Mouse (Mus musculus) gonadal fat pad, adult 2 months (tissue): ENCODE measurements around the gene Cntd1. TPM values are rescaled to one million over a fixed set of nuclear protein-coding genes. Genes with fewer than 3 reads are reported as not detected.

Source experiments
- DNase-seq: peaks from one replicate; pipeline ENCODE4 v3.0.0-alpha.2; 2012; ENCODE audit warnings: low read depth
- polyA plus RNA-seq: library from polyadenylated mRNA; depleted of rRNA; stranded (reverse); fragments of >200 nt; gene quantifications from 2 replicates; pipeline ENCODE4 v1.2.3, GENCODE M21; 2012; rRNA removed

Gene Cntd1
- 0.75 and 0.88 TPM in 2 replicates for polyA plus RNA-seq

DNA sequence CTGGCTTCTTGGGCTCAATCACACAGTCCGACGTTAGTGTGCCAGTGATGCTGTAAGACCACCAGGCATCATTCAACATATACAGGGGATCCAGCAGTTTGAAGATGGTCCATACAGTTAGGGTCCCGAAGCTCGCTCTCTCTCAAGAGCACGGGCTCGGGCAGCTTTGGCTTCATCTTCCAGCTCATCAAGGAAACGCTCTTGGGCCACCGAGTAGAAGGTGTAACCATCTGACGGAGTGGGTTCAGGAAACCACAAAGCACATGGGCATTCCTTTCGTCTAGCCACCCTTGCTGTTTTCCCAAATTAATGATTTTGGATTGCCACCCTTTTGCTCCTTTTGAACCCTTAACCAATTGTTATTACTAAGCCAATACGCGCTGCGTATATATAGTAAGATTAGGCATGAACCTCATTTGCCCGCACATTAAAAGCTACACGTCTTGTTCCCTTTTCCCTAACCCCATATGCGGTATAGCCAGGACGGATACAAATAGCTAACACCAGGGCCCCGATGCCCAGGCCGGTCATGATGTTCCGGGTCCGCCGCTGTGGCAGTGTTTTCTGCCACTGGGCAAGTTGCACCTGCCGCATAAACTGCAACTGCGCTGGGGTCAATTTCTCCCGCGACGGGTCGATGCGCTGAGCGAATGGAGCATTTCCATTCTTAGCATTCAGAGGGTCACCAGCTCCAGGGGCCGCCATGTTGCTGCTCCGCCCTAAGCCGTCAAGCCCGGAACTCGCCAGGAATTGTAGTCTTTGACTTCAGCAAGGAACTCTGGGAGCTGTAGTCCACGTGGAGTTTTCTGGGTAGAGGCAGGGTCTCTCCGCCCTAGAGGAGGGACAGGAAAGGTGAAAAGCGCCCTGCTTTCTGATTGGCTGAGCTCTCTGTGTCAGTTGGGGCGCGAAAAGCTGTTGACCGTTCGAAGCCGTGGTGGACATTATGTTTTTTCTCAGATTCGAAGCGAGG, at the start of gene Cntd1, which contains the start of gene Coa3:
Cntd1 (plus strand) TSS at position 790 of the 970 bp plus-strand sequence.
Coa3 (minus strand) TSS at position 892 of the 970 bp plus-strand sequence.
- DNase-seq: no peak

DNA sequence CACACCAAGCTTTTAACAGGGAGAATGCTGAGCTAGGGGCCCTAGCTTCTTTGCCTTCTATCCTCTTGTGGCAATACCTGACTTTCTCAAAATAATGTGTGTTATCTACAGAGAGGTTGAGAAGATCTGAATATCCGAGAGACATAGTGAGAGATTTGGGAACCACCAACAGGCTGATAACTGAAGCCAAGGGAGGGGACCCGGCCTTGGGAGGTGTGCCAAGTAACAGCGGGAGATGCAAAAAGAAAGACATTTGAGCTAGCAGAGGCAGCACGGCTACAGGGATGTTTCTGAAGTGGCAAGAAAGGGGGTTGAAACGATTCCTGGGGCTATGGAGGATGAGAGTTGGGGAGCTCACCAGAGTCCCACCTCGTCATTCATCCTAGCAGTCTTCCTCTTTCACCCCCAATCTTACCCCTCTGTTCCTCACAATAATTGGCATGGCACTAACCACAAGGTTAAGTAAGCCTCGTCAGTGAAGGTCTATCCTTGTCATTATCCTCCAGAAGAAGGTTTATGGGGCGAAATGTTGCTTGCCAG, 49.4 kb upstream of the Cntd1 start:
- DNase-seq: no peak

DNA sequence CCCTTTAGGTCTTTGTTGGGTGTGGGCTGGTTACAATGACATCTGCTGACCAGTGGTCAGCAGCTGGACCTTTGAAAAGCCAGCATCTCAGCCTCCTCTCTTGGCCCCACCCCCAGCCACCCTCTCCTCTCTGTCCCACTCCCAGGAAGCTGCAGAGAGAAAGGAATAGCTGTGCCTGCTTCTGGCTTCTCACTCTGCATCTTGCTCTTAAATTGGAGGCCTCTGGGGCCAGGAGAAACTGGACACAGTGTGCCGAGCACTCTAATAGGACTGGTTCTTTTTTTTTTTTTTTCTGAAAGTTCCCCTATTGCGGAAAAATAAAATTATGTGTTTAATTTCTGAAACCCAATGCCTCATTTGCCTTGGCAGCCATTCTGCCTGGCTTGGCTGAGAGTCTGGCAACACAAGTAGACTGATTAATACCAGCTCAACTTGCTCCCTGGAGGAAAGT, 48.7 kb upstream of the Cntd1 start:
- no peak for DNase-seq

DNA sequence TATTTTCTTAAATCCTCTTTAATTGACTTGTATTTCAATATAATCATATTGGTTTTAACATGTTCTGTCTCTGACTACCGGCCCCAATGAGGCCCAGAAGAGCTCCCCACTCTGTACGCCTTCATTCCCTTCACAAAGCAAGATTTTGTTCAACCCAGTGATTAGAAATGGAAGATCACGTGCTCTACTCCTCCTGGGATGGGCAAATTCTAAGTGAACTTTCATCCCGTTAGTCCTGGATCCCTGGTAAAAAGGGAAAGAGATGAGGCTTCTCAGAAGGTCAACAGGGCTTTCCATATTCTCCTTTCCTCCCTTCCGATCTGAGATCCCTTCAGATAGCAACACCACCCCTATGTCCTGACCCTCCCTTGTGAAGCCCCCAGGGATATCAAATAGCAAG, 48.3 kb upstream of the Cntd1 start:
- no peak for DNase-seq

DNA sequence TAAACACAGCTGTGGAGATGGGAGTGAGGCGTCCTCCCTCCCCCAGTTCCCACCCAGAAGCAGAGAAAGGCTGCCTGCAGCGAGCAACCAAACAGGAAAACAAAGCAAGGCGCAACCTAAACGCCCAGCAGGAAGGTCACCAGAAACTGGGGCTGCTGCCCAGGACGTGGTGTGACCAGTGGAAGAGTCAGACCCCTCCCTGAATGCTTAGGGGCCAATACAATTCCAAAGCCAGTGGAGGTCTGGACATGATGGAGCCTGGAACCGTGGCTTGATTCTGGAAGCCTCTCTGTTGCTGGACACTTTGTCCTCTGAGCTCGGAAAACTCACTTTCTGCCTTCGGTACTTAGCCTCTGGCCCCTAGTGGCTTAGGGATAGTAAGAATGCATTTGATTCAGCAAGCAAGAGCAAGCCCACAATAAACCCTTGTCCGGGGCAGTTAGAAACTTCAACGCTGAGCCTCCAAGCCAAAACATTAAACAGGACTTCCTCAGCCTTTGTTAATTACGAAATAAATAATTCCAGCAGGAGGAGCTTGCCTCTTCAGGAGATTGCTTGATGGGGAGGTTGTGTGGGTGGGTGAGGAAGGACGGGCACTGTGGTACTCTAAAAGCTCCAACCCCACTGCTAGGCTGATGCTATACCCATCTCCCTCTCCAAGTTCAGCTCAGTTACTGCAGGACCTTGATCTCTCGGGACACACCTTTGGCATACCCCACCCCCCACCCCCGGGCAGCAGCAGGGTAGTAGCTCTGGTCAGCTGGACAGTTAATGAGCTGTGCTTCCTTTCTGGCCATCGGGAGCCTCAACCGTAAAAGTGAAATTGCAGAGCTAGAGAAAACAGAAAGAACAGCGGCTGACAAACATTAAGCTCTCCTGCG, 47.6 kb upstream of the Cntd1 start:
- no peak for DNase-seq

DNA sequence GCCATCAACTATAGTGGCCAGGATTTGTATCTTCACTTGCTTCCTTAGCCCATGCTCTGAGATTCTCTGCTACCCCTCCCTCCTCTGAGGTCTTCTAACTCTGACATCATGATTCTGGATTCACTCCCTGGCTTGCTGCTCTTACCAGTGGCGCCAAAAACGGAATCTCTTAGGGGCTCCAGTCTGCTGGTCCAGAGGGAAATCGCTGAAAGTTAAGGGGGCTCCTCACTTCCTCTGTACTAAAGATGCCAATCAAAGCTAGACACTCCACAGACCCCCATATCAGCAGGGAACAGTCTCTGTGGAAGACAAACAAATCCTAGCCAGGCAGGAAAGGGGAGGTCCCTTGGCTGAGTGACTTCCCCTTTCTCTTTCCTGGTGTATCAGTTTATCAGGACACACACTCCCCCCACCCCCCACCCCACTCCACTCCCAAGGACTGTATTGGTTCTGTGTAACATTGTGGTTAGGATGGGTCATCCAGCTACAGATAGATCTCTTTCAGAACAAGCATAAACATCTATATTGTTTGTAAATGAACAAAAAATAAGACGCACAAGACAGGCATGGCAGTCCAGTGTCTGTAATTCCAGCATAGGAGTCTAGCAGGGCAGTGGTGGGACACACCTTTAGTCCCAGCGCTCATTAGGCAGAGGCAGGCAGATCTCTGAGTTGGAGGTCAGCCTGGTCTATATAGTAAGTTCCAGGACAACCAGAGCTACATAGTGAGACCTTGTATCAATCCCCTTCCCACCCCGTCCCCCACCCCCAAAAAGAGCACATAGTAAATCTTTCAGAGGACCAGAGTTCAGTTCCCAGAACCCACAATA, 46.6 kb upstream of the Cntd1 start:
- no peak for DNase-seq

DNA sequence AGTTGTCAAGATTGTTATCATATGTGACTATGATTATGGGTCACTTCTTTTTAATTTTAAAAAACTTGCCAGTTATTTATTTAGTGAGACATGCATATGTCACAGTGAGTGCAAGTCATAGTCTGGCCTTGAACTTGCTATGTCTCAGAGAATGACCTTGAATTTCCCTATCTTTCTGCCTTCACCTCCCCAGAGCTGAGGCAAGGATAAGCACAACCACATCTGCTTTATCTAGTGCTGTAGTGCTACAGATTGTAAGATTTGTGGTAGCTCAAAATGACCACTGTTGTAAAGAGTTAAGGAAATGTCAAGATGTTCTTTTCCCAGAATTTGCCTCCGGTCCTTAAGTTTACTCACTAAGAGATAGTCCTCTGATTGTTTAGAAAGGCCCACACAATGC, 45.6 kb upstream of the Cntd1 start:
- DNase-seq: no peak

DNA sequence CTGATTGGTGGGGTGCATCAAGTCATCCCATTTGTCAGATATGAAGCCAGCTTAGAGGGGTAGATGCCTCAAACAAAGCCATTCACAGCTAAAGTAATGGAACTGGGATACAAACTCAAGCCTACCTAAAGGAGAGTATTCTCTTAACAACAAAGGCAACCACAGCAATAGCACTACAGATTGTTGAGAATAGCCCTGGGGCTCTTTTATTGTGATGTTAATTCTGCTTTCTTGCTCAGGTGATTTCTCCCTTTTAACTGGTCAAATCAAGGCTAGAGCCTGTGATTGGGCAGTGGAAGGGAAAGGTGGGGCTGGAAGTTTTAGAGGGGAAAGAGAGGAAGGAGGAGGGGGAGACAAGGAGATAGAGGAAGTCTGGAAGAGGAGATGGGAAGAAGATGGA, 44.7 kb upstream of the Cntd1 start:
- no peak for DNase-seq

DNA sequence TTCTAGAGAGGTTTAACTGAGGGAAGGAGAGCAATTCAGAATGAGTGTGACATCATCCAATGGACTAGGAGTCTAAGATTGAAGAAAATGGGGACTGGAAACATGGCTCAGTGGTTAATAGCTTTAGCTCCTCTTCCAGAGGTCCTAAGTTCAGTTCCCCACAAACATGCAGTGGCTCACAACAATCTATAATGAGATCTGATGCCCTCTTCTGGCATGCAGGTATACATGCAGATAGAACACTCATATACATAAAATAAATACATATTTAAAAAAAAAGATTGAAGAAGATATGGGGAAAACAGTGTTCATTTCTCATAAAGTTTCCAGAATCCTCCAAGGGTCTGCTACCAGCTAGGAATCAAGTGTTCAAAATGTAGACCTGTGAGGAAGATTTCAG, 43.4 kb upstream of the Cntd1 start:
- no peak for DNase-seq

DNA sequence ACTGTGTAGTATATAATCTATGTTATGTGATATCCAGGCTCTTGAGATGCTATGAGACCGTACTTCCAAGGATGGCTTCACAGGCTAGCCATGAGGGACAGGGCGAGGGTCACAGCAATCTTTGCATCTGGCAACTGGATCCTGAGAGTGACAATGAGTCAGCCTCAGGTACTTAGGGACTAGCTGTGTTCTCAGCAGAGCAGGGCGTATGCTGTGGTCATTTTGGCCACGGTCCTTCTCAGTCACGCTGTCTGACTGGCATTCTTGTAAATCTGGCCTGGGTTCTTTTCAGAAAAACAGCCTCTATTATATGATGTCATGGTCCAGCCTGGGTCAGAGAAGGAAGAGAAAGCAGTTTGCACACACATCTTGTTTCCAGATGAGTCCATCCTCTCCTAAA, 42.0 kb upstream of the Cntd1 start:
- no peak for DNase-seq

DNA sequence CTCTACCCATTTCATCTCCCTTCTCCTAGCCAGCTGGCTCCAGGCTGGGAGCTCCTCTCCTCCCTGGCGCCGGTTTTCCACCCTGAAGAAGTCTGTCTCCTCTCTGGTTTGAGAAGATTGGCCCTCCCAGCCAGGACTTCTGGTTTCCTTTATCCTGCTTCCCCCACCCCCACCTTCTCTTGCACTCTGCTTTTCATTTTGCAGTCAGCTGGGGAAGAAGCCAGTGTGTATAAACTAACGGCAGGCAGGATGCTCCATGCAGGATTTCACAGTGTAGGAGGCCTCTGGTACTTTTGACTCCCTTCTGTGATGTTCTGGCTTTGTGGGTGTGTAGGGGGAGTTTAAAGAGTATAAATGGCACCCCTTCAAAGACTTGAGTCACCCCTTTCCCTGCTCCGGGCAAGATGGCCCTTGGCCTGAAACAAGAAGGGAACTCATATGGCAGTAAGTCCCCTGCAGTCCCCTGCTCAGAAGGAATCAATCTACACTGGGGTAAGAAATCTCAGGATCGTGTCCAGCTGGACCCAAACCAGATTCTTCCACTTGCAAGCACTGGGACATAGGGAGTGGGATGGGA, 40.7 kb upstream of the Cntd1 start:
- DNase-seq: no peak

DNA sequence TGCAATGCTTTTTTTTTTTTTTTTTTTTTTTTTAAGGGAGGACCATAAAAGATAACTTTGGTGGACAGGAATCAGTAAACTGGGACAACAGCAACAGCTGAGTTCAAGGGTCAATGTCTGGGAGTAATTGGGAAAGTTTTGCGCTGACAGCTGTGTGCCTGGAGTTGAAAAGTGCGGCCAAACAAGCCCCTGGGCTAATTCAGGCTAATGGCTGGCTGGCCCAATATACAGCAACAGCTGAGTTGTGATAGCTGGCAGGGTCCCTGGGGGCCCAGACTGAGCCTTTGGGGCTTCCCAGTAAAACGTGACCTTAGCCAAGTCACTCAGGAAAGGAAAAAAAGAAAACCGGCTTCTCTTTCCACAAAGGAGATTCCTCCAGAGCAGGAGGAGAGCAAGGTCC, 33.7 kb upstream of the Cntd1 start:
- DNase-seq: no peak

DNA sequence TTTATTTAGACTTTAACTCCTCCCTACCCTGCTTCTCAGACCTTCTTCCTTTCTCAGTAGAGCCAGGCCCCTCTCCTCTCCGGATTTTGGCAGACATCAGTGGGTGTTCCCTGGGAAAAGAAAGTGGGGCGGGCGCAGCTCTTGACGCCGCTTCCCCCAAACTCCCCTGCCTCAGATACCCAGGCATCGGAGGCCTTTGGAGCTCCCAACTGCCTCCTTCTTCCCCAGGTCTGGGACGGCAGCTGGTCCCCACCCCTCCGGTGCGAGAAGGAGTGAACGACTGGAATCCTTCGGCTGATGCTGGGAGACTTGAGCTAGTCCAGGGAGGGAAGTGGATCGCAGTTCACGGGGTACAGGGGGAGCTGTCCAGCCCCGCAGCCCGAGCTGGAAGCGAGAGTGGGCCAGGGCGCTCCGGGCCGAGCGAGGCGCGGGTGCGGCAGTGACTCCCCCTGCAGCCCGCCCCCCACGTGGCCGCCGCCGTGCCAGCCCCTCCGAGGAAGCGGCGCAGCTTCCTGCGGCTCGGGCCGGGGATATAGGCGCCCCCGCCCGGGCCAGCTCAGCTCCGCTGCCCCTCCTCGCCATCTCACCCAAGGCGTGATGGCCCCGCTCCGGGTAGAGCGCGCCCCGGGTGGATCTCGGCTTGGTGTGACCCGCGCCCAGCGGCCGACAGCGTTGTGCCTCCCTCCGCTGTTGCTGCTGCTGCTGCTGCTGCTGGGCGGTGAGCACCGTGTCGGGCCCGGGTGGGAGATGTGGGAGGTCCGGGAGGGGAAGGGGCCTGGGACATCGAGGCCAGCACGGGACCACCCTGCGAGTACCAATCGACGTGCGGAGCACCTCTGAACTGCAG, 32.7 kb upstream of the Cntd1 start, which contains the start of gene Ramp2:
Ramp2 (plus strand) TSS at position 174 of the 847 bp plus-strand sequence.
- DNase-seq: no peak

DNA sequence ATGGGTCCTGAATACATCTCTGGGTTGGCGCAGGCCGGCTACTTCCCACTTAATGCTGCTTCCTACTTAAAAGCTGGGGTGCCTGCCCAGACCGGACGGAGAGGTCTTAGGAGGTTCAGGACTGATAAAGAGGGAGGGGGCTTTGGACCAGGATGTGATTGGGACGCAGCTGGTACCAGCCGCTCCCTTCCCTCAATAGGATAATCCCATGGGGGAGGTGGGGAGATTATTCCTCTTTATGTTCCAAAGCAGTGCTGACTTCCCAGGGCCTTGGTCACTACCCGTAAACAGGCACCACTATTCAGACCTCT, 32.2 kb upstream of the Cntd1 start:
- DNase-seq: no peak

DNA sequence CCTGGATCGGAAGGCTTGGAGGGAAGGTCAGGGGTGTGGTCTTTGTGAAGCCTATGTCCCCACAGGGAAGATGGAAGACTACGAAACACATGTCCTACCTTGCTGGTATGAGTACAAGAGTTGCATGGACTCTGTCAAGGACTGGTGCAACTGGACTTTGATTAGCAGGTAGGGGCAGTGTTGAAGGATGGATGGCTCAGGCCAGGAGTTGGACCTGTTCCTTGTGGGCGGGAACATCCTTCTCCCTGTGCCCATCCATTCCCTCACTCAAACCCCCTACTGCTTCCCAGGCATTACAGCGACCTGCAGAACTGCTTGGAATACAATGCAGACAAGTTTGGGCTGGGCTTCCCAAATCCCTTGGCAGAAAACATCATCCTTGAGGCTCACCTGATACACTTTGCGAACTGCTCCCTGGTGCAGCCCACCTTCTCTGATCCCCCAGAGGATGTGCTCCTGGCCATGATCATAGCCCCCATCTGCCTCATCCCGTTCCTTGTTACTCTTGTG, 31.2 kb upstream of the Cntd1 start:
- no peak for DNase-seq

DNA sequence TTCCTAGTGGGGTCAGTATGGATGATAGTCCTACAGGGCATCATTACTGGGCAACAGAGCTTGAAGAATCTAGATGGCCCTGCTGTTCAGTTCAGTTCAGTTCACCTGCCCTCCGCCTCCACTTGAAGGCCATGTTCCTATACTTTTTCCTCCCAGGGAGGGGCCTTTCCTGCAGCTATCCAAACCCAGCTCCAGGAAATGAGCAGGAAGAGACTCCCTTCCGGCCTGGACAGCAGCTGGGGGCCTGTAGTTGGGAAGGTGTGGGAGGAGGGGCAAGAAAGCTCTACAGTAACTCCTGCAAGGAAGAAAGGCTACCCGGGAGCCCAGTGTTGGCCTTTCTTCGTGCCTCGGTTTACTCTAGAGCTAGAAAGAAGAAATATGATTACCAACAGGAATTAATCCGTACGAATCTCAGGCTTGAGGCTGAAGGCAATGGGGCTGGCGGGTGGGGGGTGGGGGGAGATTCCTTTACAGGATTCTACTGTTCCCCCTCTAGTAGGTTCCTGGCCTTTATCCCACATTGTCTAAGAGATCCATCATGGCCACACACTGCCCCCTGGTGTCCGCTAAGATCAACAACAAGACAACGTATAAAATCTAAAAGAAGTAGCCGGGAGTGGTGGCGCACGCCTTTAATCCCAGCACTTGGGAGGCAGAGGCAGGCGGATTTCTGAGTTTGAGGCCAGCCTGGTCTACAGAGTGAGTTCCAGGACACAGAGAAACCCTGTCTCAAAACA, 30.4 kb upstream of the Cntd1 start:
- DNase-seq: no peak

DNA sequence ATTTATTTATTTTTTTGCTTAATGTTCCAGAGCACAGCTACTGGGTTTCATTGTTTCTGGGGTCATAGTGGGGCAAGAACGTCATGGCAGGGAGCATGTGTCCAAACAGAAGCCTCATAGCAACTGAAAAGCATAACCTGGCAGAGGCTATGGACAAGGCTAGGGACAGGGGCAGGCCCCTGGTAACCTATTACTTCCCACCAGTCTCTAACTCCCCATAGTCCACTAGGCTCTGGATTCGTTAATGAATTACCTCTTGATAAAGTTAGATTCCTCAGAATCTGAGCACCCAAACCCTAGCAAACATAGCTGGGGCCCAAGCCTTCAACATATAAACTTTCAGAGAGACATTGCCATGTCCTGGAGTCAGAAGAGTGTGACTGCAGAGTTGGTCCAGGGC, 27.8 kb upstream of the Cntd1 start:
- DNase-seq: no peak

DNA sequence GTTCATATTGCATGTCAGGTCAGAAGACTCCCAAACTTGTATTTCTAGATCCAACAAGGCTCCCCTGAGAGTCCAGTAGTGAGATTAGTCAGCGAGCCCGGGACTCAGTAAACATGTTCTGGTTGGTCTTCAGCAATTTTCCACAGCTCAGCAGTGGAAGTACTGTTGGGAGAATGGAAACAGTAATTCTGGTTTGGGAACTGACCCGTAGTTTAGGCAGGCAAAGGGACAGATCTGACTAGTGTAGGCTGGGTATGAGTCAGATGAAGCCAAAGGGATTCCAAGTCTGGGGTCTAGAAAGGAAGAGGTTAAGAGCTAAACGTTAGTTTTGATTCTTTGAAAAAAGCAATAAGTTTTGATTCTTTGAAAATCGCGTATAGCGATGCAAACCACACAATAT, 25.9 kb upstream of the Cntd1 start:
- no peak for DNase-seq
